Mouse (Mus musculus) midbrain, embryonic 10.5 days (tissue): ENCODE measurements around the gene Adipor2. TPM values are rescaled to one million over a fixed set of nuclear protein-coding genes. Genes with fewer than 3 reads are reported as not detected.

Experiments
- DNase-seq: peaks from one replicate; pipeline ENCODE4 v3.0.0-alpha.2; 2017; ENCODE audit warnings: low spot score
- H3K27ac ChIP-seq: fragments of 300-500 bp; sonication (generic); replicated peaks from 2 replicates; pipeline ENCODE4 v1.5.1; 2016; ENCODE audit warnings: mild to moderate bottlenecking
- H3K27me3 ChIP-seq: fragments of 300-500 bp; sonication (generic); 2 replicates; pipeline ENCODE4 v1.6.1; 2016; ENCODE audit warnings: low read depth, mild to moderate bottlenecking; ENCODE audit not compliant: poor library complexity, severe bottlenecking
- H3K36me3 ChIP-seq: fragments of 300-500 bp; sonication (generic); 2 replicates; pipeline ENCODE4 v1.6.1; 2016; ENCODE audit warnings: mild to moderate bottlenecking, moderate library complexity
- H3K4me1 ChIP-seq: fragments of 300-500 bp; sonication (generic); 2 replicates; pipeline ENCODE4 v1.6.1; 2016
- H3K4me3 ChIP-seq: fragments of 300-500 bp; sonication (generic); 2 replicates; pipeline ENCODE4 v1.5.1; 2016; ENCODE audit warnings: mild to moderate bottlenecking, moderate library complexity
- H3K9me3 ChIP-seq: fragments of 300-500 bp; sonication (generic); replicated peaks from 2 replicates; pipeline ENCODE4 v1.6.1; 2016; ENCODE audit warnings: mild to moderate bottlenecking
- WGBS: fragments of 180-500 bp; shearing (Covaris S2); methylation state at CpG from one replicate; pipeline ENCODE4 v1.1.7; 2016; 5-methylcytosine and 5-hydroxymethylcytosine counted together
- polyA plus RNA-seq: library from polyadenylated mRNA; unstranded; fragments of >200 nt; fragmentation: Nextera tagmentation; extraction: Ambion mirVana; gene quantifications from 2 replicates; pipeline ENCODE4 v1.2.1, GENCODE M21; 2016

Adipor2 gene
- polyA plus RNA-seq, 1 experiment from 2014 or later = 37.1 TPM

- H3K36me3 ChIP-seq = no peaks in the 10 kb centered on the region
- H3K27ac ChIP-seq = no peak overlapping the region
- no peak overlapping the region for H3K4me3 ChIP-seq
- peaks cover 31% of the 10 kb centered on the region for H3K4me1 ChIP-seq
- no peaks in the 10 kb centered on the region for H3K9me3 ChIP-seq
- 78% methylated on average over 6 of the region's 6 CpGs for WGBS
- H3K27me3 ChIP-seq = peaks cover 26% of the 10 kb centered on the region
- DNase-seq = no peak
Measured at GRCm38 (mm10) chr6:119416643-119417042, 861 bp downstream of the Adipor2 start.

- Histone ChIP-seq H3K27me3 (peaks cover 18% of the 10 kb centered on the region), H3K27ac (no peak overlapping the region), H3K36me3 (no peaks in the 10 kb centered on the region), H3K4me1 (peaks cover 30% of the 10 kb centered on the region), H3K9me3 (no peaks in the 10 kb centered on the region), H3K4me3 (no peak overlapping the region)
- no peak for DNase-seq
- 89% methylated on average over 15 of the region's 15 CpGs for WGBS
Measured at GRCm38 (mm10) chr6:119414262-119415043, 3.1 kb downstream of the Adipor2 start.

- H3K9me3 ChIP-seq = no peaks in the 10 kb centered on the region
- no peaks in the 10 kb centered on the region for H3K36me3 ChIP-seq
- H3K4me3 ChIP-seq = no peak overlapping the region
- 92% methylated on average over 4 of the region's 4 CpGs for WGBS
- DNase-seq = no peak
- H3K27ac ChIP-seq = no peak overlapping the region
- H3K4me1 ChIP-seq = peaks cover 19% of the 10 kb centered on the region
- peaks cover 18% of the 10 kb centered on the region for H3K27me3 ChIP-seq
Measured at GRCm38 (mm10) chr6:119412588-119412987, 4.9 kb downstream of the Adipor2 start.

GRCm38 (mm10) chr6:119411511-119411910 lies 6.0 kb downstream of the Adipor2 start:
- H3K36me3 ChIP-seq = no peaks in the 10 kb centered on the region
- peaks cover 13% of the 10 kb centered on the region; the same call in 1 of the 2 replicates for H3K27me3 ChIP-seq
- peaks cover 8% of the 10 kb centered on the region for H3K4me1 ChIP-seq
- WGBS = 89% methylated on average over 3 of the region's 3 CpGs
- no peaks in the 10 kb centered on the region for H3K9me3 ChIP-seq
- no peak for DNase-seq
- no peak overlapping the region for H3K4me3 ChIP-seq
- H3K27ac ChIP-seq = no peak overlapping the region

GRCm38 (mm10) chr6:119409766-119410165 lies 7.7 kb downstream of the Adipor2 start:
- 94% methylated on average over 1 of the region's 1 CpGs for WGBS
- no peak for DNase-seq

GRCm38 (mm10) chr6:119408582-119408981 lies 8.9 kb downstream of the Adipor2 start:
- Histone ChIP-seq H3K4me3 (no peak overlapping the region), H3K36me3 (no peaks in the 10 kb centered on the region), H3K27me3 (no peaks in the 10 kb centered on the region), H3K9me3 (no peaks in the 10 kb centered on the region), H3K4me1 (peaks cover 8% of the 10 kb centered on the region), H3K27ac (no peak overlapping the region)
- 75% methylated on average over 9 of the region's 9 CpGs for WGBS
- no peak for DNase-seq

More at GRCm38 (mm10) chr6:119409766-119410165, 7.7 kb downstream of the Adipor2 start:
- Histone ChIP-seq H3K4me3 (no peak overlapping the region), H3K9me3 (no peaks in the 10 kb centered on the region), H3K36me3 (no peaks in the 10 kb centered on the region), H3K27ac (no peak overlapping the region), H3K4me1 (peaks cover 8% of the 10 kb centered on the region), H3K27me3 (no peaks in the 10 kb centered on the region)

- 77% methylated on average over 6 of the region's 6 CpGs for WGBS
Measured at GRCm38 (mm10) chr6:119407818-119408217, 9.7 kb downstream of the Adipor2 start.

GRCm38 (mm10) chr6:119406528-119406927 lies 11.0 kb downstream of the Adipor2 start:
- Histone ChIP-seq H3K27ac (no peak overlapping the region), H3K9me3 (no peaks in the 10 kb centered on the region), H3K36me3 (no peaks in the 10 kb centered on the region), H3K4me1 (peaks cover 8% of the 10 kb centered on the region), H3K27me3 (no peaks in the 10 kb centered on the region), H3K4me3 (no peak overlapping the region)
- WGBS = 88% methylated on average over 8 of the region's 8 CpGs
- DNase-seq = no peak

More at GRCm38 (mm10) chr6:119407818-119408217, 9.7 kb downstream of the Adipor2 start:
- no peaks in the 10 kb centered on the region for H3K27me3 ChIP-seq
- no peak overlapping the region for H3K27ac ChIP-seq
- no peaks in the 10 kb centered on the region for H3K36me3 ChIP-seq
- DNase-seq = no peak
- H3K4me3 ChIP-seq = no peak overlapping the region
- peaks cover 8% of the 10 kb centered on the region for H3K4me1 ChIP-seq
- H3K9me3 ChIP-seq = no peaks in the 10 kb centered on the region

GRCm38 (mm10) chr6:119405310-119405709 lies 12.2 kb downstream of the Adipor2 start:
- Histone ChIP-seq H3K4me1 (peaks cover 8% of the 10 kb centered on the region), H3K4me3 (no peak overlapping the region), H3K27me3 (no peaks in the 10 kb centered on the region), H3K36me3 (no peaks in the 10 kb centered on the region), H3K9me3 (no peaks in the 10 kb centered on the region), H3K27ac (no peak overlapping the region)
- 93% methylated on average over 7 of the region's 7 CpGs for WGBS
- no peak for DNase-seq

GRCm38 (mm10) chr6:119404854-119405253 lies 12.7 kb downstream of the Adipor2 start:
- 91% methylated on average over 4 of the region's 4 CpGs for WGBS
- DNase-seq = no peak
- Histone ChIP-seq H3K9me3 (no peaks in the 10 kb centered on the region), H3K4me3 (no peak overlapping the region), H3K27me3 (no peaks in the 10 kb centered on the region), H3K27ac (no peak overlapping the region), H3K36me3 (no peaks in the 10 kb centered on the region), H3K4me1 (peaks cover 8% of the 10 kb centered on the region)

- whole genome bisulfite sequencing = 93% methylated on average over 3 of the region's 3 CpGs
- H3K36me3 ChIP-seq = no peaks in the 10 kb centered on the region
- H3K4me3 ChIP-seq = no peak overlapping the region
- H3K9me3 ChIP-seq = no peaks in the 10 kb centered on the region
- no peaks in the 10 kb centered on the region for H3K27me3 ChIP-seq
- H3K4me1 ChIP-seq = peaks cover 3% of the 10 kb centered on the region
- H3K27ac ChIP-seq = no peak overlapping the region
- no peak for DNase-seq
Measured at GRCm38 (mm10) chr6:119402976-119403375, 14.5 kb downstream of the Adipor2 start.

- no peak overlapping the region for H3K4me3 ChIP-seq
- WGBS = 94% methylated on average over 8 of the region's 8 CpGs
- H3K4me1 ChIP-seq = no peaks in the 10 kb centered on the region
- no peaks in the 10 kb centered on the region for H3K36me3 ChIP-seq
- H3K27me3 ChIP-seq = no peaks in the 10 kb centered on the region
- H3K9me3 ChIP-seq = no peaks in the 10 kb centered on the region
- DNase-seq = no peak
- H3K27ac ChIP-seq = no peak overlapping the region
Measured at GRCm38 (mm10) chr6:119401545-119402304, 15.8 kb downstream of the Adipor2 start.

GRCm38 (mm10) chr6:119400649-119401048 lies 16.9 kb downstream of the Adipor2 start:
- Histone ChIP-seq H3K4me1 (no peaks in the 10 kb centered on the region), H3K27me3 (no peaks in the 10 kb centered on the region), H3K27ac (no peak overlapping the region), H3K4me3 (no peak overlapping the region), H3K9me3 (no peaks in the 10 kb centered on the region), H3K36me3 (no peaks in the 10 kb centered on the region)
- WGBS = 96% methylated on average over 3 of the region's 3 CpGs
- DNase-seq = no peak
